Comparison of ENCODE assay signal across 9 mouse cellular contexts in the genomic region with DNA sequence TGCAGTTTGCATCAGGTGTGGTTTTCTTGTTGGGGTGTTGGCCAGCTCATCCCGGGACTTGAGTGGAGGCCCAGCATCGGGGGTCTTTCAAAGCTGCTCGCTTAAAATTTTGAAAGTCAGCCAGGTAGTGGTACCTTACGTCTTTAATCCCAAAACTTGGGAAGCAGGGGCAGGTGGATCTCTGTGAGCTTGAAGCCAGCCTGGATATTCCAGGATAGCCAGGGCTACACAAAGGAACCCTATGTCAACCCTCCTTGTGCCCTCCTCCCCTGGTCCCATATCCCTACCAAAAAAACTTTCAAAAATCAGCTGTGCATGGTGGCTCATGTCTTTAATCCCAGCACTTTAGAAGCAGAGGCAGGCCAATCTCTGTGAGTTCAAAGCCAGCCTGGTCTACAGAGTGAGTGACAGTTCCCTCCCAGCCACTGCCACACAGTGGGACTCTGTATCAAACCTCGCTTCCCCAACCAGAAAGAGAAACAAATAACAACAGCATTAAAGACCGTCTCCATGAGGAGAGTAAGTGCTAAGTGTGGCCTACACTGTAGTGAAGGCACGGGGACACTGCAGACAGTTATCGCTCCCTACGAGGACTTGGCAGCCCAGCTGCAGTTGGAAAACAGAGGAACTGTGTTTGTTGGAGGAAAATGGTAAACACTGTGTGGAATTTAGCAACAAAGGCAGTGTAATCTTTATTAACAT. TPM values are rescaled to one million over a fixed set of nuclear protein-coding genes. Genes with fewer than 3 reads are reported as not detected.
DNase-seq lines count a peak whose midpoint lies in the region; ATAC-seq and TF ChIP-seq lines count a peak whose summit lies in the region.
"Had no signal": no experiment of that assay in that cellular context is flagged by ENCODE, and none has a peak within 500 bp of the region (broad histone marks: within the 10 kb centered on the region; RNA-seq: fewer than 3 reads in every experiment).

No protein-coding gene starts in this region.

- no peaks in the 10 kb centered on the region for H3K9me3 ChIP-seq in midbrain, embryonic 13.5 days
- no peaks in the 10 kb centered on the region for H3K9me3 ChIP-seq in midbrain, embryonic 16.5 days (replicated peaks; ENCODE audit: control insufficient read depth, low read length, poor library complexity, severe bottlenecking)
- no peaks in the 10 kb centered on the region for H3K9me3 ChIP-seq in intestine, postnatal 0 days (ENCODE audit: control insufficient read depth)
- no peaks in the 10 kb centered on the region for H3K9me3 ChIP-seq in stomach, embryonic 15.5 days

- TF ChIP-seq CTCF in heart, adult 2 months (IDR thresholded peaks at IDR 0.05), result no peak
- no peak for TF ChIP-seq CTCF in intestine, postnatal 0 days (IDR thresholded peaks at IDR 0.05; ENCODE audit: low read depth)

- peaks cover 7% of the 10 kb centered on the region for H3K36me3 ChIP-seq in heart, adult 2 months (ENCODE audit: control insufficient read depth, insufficient read depth, low read length)
- H3K36me3 ChIP-seq in midbrain, embryonic 13.5 days, result peaks cover 16% of the 10 kb centered on the region
- peaks cover 5% of the 10 kb centered on the region; the same call in 1 of the 2 replicates for H3K36me3 ChIP-seq in midbrain, embryonic 16.5 days (ENCODE audit: control insufficient read depth, insufficient read depth, low read length)
- H3K36me3 ChIP-seq in intestine, postnatal 0 days (ENCODE audit: control insufficient read depth, insufficient read depth), result peaks cover 14% of the 10 kb centered on the region; the same call in 1 of the 2 replicates
- 0 out of 2 replicates have a peak, but pooled peaks cover 5% of the 10 kb centered on the region for H3K36me3 ChIP-seq in stomach, embryonic 15.5 days

- H3K4me3 ChIP-seq in heart, adult 2 months, result peak overlapping the region; percentile 15
- H3K4me3 ChIP-seq in midbrain, embryonic 13.5 days (replicated peaks), result no peak overlapping the region
- no peak overlapping the region for H3K4me3 ChIP-seq in midbrain, embryonic 16.5 days (ENCODE audit: low read depth, low read length)
- no peak overlapping the region for H3K4me3 ChIP-seq in intestine, postnatal 0 days (ENCODE audit: low read depth, low read length)
- no peak overlapping the region for H3K4me3 ChIP-seq in stomach, embryonic 15.5 days (replicated peaks)

- H3K79me2 ChIP-seq in heart, adult 2 months (replicated peaks; ENCODE audit: control insufficient read depth, insufficient read depth, low read length), result no peaks in the 10 kb centered on the region

- H3K4me2 ChIP-seq in midbrain, embryonic 13.5 days (replicated peaks), result no peak overlapping the region
- no peak overlapping the region for H3K4me2 ChIP-seq in midbrain, embryonic 16.5 days (ENCODE audit: low read length)
- no peak overlapping the region for H3K4me2 ChIP-seq in intestine, postnatal 0 days (replicated peaks; ENCODE audit: low read depth)
- H3K4me2 ChIP-seq in stomach, embryonic 15.5 days, result no peak overlapping the region

- peak overlapping the region; percentile 62 for H3K9ac ChIP-seq in heart, adult 2 months (ENCODE audit: low read depth, low read length)
- H3K9ac ChIP-seq in midbrain, embryonic 13.5 days (replicated peaks), result no peak overlapping the region
- no peak overlapping the region for H3K9ac ChIP-seq in midbrain, embryonic 16.5 days (ENCODE audit: low read depth, low read length)
- H3K9ac ChIP-seq in intestine, postnatal 0 days (ENCODE audit: low read depth, low read length), result no peak overlapping the region
- no peak overlapping the region for H3K9ac ChIP-seq in stomach, embryonic 15.5 days

- no peak for TF ChIP-seq POLR2A in heart, adult 2 months (IDR thresholded peaks at IDR 0.05; ENCODE audit: insufficient read depth, low read depth, low read length)

- no peak for TF ChIP-seq EP300 in heart, adult 2 months (IDR thresholded peaks at IDR 0.05; ENCODE audit: insufficient read depth, low read depth, low read length)

- DNase-seq in heart, adult 2 months, result peak in 1 of 2 experiments; percentile 36
- DNase-seq in heart, postnatal 4 days, result no peak
- no peak for DNase-seq in embryo, embryonic 10.5 days (ENCODE audit: low spot score)
- DNase-seq in right cerebral cortex, postnatal 14 days, result no peak
- DNase-seq: cerebellum, adult 11 months had no signal

- intact Hi-C loops in heart, adult 2 months (cut with DNase I), result no loop called here

- H3K4me1 ChIP-seq in heart, adult 2 months (ENCODE audit: control insufficient read depth, insufficient read depth, low read length), result peaks cover 12% of the 10 kb centered on the region
- no peaks in the 10 kb centered on the region for H3K4me1 ChIP-seq in midbrain, embryonic 13.5 days (replicated peaks)
- H3K4me1 ChIP-seq in midbrain, embryonic 16.5 days (ENCODE audit: control insufficient read depth, insufficient read depth, low read length), result no peaks in the 10 kb centered on the region
- H3K4me1 ChIP-seq in intestine, postnatal 0 days (replicated peaks; ENCODE audit: control insufficient read depth, insufficient read depth, low read length), result no peaks in the 10 kb centered on the region
- 0 out of 2 replicates have a peak, but pooled peaks cover 5% of the 10 kb centered on the region for H3K4me1 ChIP-seq in stomach, embryonic 15.5 days

- H3K27ac ChIP-seq in heart, adult 2 months, result peak overlapping the region; percentile 88
- 0 out of 2 replicates have a peak overlapping the region, but pooled peaks have one; percentile 42 for H3K27ac ChIP-seq in midbrain, embryonic 13.5 days
- H3K27ac ChIP-seq in midbrain, embryonic 16.5 days (ENCODE audit: low read length), result no peak overlapping the region
- H3K27ac ChIP-seq in intestine, postnatal 0 days (ENCODE audit: low read depth, low read length), result peak overlapping the region; percentile 57
- peak overlapping the region; percentile 90 for H3K27ac ChIP-seq in stomach, embryonic 15.5 days

- no peaks in the 10 kb centered on the region for H3K27me3 ChIP-seq in heart, adult 2 months (ENCODE audit: control insufficient read depth, insufficient read depth, low read length)
- H3K27me3 ChIP-seq in midbrain, embryonic 13.5 days, result no peaks in the 10 kb centered on the region
- H3K27me3 ChIP-seq in midbrain, embryonic 16.5 days (ENCODE audit: control insufficient read depth, insufficient read depth, low read depth, low read length), result no peaks in the 10 kb centered on the region
- H3K27me3 ChIP-seq in intestine, postnatal 0 days (replicated peaks; ENCODE audit: control insufficient read depth, insufficient read depth, low read length), result no peaks in the 10 kb centered on the region
- no peaks in the 10 kb centered on the region for H3K27me3 ChIP-seq in stomach, embryonic 15.5 days (replicated peaks)

- WGBS in heart, adult 2 months, result 45% methylated on average over 9 of the region's 9 CpGs
- 90% methylated on average over 9 of the region's 9 CpGs for WGBS in midbrain, embryonic 13.5 days
- WGBS in midbrain, embryonic 16.5 days, result 80% methylated on average over 9 of the region's 9 CpGs
- WGBS in intestine, postnatal 0 days, result 73% methylated on average over 9 of the region's 9 CpGs
- WGBS in stomach, embryonic 15.5 days, result 62% methylated on average over 9 of the region's 9 CpGs

- no peak for ATAC-seq in midbrain, embryonic 13.5 days
- no peak for ATAC-seq in midbrain, embryonic 16.5 days
- peak; percentile 28 for ATAC-seq in intestine, postnatal 0 days
- peak; percentile 21; the same call in 1 of the 2 replicates for ATAC-seq in stomach, embryonic 15.5 days (ENCODE audit: insufficient read depth, low FRiP score, low read depth)

RNA-seq across cellular contexts. Expression of a gene that starts 21.5 kb away (rescaled TPM):
- total RNA-seq in heart, adult 2 months (2021), result 10 to 100 TPM; 10.2 to 10.5 TPM
- polyA plus RNA-seq in heart, adult 2 months (2012; rRNA removed), result 5.2 and 7.7 TPM in 2 replicates
- 10 to 100 TPM; 10.4 to 10.5 TPM for total RNA-seq in heart, postnatal 4 days (2021)
- polyA plus RNA-seq in midbrain, embryonic 13.5 days (2015; fragmentation: Nextera tagmentation; extraction: Ambion mirVana), result 7.5 and 7.7 TPM in 2 replicates
- polyA plus RNA-seq in midbrain, embryonic 16.5 days (2015; fragmentation: Nextera tagmentation; extraction: Ambion mirVana), result 6.1 and 6.3 TPM in 2 replicates
- 1.7 and 1.9 TPM in 2 replicates for polyA plus RNA-seq in intestine, postnatal 0 days (2015; fragmentation: Nextera tagmentation; extraction: Ambion mirVana)
- 7.8 and 9.5 TPM in 2 replicates for polyA plus RNA-seq in stomach, embryonic 15.5 days (2015; fragmentation: Nextera tagmentation; extraction: Ambion mirVana)

Comparison
In these comparisons a context has a peak if more than half of its experiments do, and no peak if none do; other contexts are left out.
1. ATAC-seq: peak in intestine, postnatal 0 days (single experiment) and stomach, embryonic 15.5 days (single experiment); none in midbrain, embryonic 13.5 days (single experiment) and midbrain, embryonic 16.5 days (single experiment).